Mouse (Mus musculus): ENCODE data around the gene Lingo3.
A peak's percentile ranks its signal among the peaks of the same experiment; 100 is the strongest.

Gene Lingo3

DNA sequence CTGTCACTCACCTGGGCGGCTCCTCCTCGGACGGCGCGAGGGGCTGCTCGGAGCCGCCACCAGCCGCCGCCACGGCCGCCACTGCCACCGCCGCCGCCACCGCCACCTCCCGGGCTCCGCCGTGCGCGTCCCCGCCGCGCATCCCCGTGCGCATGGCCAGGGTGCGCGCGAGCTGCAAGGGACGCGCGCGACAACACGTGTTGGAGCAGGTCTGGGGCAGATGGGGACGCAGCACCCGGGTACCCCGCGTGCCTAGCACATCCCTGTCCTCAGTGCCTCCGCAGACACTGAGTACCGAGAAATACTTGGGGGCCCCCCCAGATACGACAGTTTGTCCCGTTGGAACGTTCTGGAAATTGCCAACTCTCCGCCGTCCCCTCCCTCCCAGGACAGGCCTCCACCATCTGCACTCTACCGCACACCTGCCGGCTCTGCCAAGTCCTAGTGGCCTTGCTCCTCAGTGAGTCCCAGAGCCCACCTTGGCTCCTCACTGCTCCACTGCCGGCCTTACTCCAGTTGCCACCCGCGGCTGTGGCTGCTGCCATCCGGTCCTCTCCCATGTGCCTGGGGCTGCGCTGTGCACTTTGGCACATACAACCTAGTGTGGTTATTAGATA, at the start of gene Lingo3:
Lingo3 (minus strand) TSS at position 109 of the 617 bp plus-strand sequence.
- DNase-seq: peak; percentile 78

DNA sequence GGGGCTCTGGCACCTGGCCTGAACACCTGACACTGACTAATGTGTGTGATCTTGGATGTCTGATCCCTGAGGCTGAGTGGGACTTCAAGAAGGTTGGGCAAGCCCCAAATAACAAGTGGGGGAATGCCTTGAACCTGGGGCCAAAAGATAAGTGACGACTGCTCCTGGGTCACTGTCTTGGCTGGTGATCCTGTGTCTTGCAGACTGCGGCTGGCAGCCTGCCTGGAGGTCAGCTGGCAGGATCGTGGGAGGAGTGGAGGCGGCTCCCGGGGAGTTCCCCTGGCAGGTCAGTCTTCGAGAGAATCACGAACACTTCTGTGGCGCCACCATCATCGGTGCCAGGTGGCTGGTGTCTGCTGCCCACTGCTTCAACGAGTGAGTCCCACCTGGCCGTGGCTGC, 43.3 kb upstream of the Lingo3 start:
- DNase-seq: peak; percentile 86

- DNase-seq: peak; percentile 84
Observed at GRCm38 (mm10) chr10:80881301-80881700, 37.5 kb upstream of the Lingo3 start.

DNA sequence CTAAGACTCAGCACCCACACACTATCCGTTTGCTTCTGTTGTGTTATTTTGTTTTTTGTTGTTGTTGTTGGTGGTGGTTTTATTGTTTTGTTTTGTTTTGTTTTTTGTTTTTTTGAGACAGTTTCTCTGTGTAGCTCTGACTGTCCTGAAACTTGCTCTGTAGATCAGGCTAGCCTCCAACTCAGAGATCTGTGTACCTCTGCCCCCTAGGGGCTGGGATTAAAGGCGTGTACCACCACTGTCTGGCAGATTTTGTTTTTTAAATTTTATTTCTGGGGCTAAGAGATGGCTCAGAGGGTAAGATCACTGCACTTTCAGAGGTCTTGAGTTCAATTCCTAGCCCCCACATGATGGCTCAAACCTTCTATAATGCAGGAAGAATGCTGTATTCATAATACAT, 37.1 kb upstream of the Lingo3 start:
- no peak for DNase-seq

GRCm38 (mm10) chr10:80880131-80880641, 36.3 kb upstream of the Lingo3 start:
- DNase-seq: peak; percentile 79

DNA sequence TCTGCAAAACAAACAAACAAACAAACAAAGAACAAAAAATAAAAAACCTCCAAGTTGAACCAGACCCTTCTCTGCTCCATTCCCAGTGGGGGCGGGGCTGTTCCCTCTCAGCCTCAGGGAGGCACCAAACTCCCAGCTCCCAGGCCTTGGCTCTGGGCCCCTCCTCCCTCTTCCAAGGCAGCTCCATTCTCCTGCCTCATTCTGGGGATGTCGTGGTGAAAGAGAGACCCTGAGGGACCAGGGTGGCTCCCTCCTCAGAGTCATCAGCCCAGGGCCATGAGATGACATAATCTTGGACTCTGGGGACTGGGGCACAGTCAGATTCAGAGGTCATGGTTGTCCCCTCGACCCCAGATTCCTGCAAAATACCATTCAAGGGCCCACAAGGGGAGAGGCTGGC, 32.8 kb upstream of the Lingo3 start:
- no peak for DNase-seq

GRCm38 (mm10) chr10:80876028-80876427, 32.2 kb upstream of the Lingo3 start:
- peak; percentile 82 for DNase-seq

GRCm38 (mm10) chr10:80874035-80874434, 30.2 kb upstream of the Lingo3 start:
- no peak for DNase-seq

DNA sequence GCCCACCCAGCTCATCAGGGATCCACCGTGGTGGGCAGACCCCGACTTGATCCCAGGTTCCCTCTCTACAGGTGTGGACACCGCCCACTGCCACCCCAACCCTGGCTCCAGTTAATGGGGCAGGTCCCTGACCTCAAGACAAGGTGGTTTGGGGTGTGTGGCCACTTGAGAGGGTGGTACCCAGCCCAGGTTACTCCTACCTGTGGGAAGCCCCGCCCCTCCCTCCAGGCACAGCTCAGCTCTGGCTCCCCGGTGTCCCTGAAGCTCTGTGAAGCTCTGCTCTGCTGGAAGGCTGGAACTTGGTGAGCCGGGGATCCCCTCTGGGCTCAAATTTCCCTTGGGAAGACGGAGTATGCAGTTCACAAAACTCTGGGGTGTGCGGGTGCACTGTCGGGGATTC, 27.7 kb upstream of the Lingo3 start, which contains the start of gene Tmprss9:
Tmprss9 (plus strand) TSS at position 268 of the 400 bp plus-strand sequence.
- DNase-seq: no peak

GRCm38 (mm10) chr10:80870993-80871392, 27.2 kb upstream of the Lingo3 start:
- no peak for DNase-seq

- peak; percentile 89 for DNase-seq
Observed at GRCm38 (mm10) chr10:80864446-80864845, 20.6 kb upstream of the Lingo3 start.

GRCm38 (mm10) chr10:80862305-80862704, 18.5 kb upstream of the Lingo3 start:
- no peak for DNase-seq

- DNase-seq: no peak
Observed at GRCm38 (mm10) chr10:80858350-80858935, 14.6 kb upstream of the Lingo3 start.

DNA sequence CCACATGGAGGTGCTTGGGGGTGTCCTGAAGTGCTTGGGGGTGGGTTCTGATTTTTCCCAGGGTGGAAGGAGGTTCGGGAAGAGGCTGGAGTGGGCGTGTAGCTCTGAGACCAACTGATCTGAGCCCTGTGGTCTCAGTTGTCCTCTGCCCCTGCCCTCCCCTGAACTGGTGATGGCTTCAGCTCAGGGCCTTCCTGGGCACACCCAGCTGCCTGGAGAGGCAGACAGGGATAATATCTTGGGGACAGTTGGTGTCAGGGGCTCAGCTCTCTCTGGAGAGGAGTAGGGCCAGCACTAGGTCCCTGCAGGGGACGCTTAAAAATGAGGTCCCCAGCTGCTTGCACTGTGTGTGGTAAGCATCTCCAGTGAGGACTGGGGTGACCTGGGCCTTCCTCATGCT, 14.0 kb upstream of the Lingo3 start:
- DNase-seq: no peak

- DNase-seq: no peak
Observed at GRCm38 (mm10) chr10:80857386-80857785, 13.5 kb upstream of the Lingo3 start.

DNA sequence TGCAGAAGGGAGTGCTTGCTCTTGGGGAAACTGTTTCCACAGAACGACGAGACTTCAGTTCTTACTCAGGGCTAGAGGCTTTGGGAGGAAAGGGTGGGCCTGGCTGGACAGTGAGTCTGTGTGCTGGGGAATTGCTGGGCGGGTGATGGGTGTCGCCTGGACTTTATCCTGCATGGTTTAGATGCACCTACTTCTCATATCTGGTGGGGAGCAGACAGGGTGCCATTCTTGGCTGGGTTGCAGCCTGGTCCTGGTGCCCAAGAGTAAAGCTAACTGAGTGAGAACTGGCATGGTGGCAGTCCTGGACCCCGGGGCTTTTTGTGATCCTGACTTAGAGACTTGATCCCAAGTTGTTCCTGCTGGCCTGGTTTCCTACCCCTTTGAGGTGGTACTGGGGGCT, 13.1 kb upstream of the Lingo3 start:
- DNase-seq: no peak

DNA sequence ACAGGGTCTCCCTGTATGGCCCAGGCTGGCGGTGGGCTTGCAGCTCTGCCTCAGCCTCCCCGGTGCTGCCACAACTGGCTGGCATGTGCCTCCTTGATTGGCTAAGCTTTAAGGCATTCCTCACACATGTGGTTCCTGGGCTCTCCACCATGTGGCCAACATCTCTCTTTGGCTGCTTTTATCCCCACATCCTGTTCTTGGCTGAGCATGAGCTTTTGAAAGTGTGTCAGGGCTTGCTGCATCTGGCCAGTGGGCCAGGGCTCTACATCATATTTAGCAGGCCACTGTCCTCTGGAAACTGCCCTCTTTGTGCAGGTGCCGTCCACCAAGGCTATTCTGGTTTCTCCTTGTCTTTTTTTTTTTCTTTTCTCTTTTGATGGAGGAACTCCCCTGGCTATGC, 12.4 kb upstream of the Lingo3 start:
- DNase-seq: no peak

DNA sequence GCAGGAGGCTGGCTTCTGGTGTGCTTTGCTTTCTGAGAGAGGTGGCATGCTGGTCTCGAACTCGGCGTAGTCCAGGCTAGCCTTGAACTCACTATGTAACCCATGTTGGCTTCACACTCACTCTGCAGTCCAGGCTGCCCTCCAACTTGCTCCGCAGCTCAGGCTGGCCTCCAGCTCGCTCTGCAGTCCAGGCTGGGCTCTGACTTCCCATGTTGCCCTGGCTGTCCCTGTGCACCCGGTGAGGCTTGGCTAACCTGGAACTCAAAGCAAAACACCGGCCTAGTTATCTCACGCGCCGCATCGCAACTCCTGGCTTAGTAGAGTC, 11.9 kb upstream of the Lingo3 start:
- DNase-seq: no peak

DNA sequence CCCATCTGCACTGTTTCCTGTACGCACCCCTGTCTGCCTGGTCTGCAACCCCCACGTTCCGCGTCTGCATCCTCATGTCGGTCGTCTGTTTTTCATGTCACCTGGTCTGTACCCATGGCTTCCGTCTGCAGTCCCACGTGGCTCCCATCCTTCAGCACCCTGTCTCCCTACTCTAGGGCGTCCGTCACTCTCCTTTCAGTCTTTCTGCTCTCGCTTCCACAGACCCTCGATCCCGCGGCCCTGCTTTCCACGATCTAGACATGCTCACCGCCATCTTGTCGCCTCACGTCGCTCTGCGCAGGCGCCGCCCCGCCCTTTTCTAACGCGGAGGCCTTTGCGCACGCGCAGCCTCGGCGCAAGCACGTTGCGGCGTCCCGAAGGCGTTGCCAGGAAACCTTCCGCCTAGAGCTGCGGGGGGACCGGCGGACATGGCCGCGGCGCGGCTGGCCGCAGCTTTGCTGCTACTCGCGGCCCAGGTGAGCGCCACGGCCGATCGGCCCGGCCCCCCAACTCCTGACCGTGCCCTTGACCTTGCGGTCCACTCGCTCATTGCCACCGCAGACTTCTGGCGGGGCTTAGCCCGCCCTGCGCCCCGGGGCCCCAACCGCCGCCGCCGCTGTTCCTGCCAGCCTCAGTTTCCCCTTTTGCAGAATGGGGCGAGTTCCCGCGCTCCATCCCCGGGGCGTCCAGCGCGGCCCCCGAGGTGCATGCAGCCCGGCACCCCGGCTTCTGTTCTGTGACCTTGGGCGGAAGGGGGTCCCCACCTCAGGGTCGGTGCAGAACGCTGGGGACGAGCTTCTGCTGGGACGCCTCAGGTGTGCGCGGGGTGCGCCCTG, 11.3 kb upstream of the Lingo3 start, which contains the start of the genes Lsm7 and Sppl2b:
Lsm7 (minus strand) TSS at position 297 of the 836 bp plus-strand sequence.
Sppl2b (plus strand) TSS at position 363 of the 836 bp plus-strand sequence.
- DNase-seq: peak; percentile 96

DNA sequence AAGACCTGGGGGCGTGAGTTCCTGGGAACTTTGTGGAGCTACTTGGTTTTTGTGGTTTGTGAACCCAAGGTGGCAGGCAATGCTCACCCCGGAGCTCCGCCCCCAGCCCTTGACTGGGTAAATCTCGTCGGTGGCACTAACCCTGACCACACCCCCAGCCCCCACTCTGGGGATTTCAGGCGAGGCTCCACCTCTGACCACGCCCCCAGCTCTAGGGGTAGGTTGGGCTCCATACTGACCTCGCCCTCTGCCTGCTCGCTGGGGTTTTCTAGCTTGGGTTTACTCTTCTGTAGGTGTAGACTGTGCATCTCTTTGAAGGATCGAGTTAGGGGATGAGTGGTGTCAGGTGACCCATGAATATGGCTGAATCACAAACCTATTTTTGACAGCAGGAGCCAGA, 4.7 kb upstream of the Lingo3 start:
- DNase-seq: no peak

- no peak for DNase-seq
Observed at GRCm38 (mm10) chr10:80845732-80846131, 1.9 kb upstream of the Lingo3 start.

DNA sequence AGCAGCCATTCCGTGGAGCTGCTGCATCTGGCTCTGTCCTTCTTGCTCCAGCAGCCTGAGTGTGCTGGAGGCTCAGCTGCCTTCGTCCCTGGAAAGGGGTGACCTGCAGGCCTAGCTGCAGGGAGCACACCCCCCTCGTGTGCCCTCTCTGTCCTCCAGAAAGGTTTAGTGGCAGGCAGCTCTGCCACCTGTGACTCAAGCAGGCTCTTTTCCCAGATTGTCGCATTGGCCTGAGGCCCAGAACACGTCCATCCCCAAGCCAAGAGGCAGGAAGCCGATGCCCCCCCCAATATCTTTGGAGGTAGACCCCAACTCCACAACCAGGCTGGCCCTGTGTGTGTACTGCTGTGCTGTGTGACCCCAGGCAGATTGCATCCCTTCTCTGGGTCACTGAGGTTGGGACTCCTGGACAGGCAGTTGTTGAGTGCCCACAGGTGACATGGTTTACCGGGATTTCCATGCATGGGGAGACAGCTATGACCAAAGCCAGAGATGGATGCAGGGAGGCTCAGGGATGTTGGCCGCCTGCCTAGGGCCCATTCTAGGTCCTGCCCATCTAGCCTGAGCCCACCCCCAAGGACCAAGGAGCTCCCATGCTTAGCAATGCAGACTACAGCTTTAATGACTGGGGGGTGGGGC, 1.3 kb upstream of the Lingo3 start:
- DNase-seq: no peak
